Mouse (Mus musculus) intestine, postnatal 0 days (tissue): ENCODE results near the gene Ap2a1. TPM values are rescaled to one million over a fixed set of nuclear protein-coding genes. Genes with fewer than 3 reads are reported as not detected.

Source experiments
- ATAC-seq: fragments of 200-750 bp; cut with Nextera tagmentation; 2 replicates; pipeline ENCODE4 v1.8.0; 2017; ENCODE audit warnings: mild to moderate bottlenecking, moderate TSS enrichment, moderate library complexity
- H3K27ac ChIP-seq: fragments of 300-500 bp; sonication (generic); 2 replicates; pipeline ENCODE4 v1.5.1; 2014; ENCODE audit warnings: mild to moderate bottlenecking, low read depth, low read length, moderate library complexity
- H3K27me3 ChIP-seq: fragments of 300-500 bp; sonication (generic); replicated peaks from 2 replicates; pipeline ENCODE4 v1.6.1; 2014; ENCODE audit warnings: low read length, mixed read lengths; ENCODE audit not compliant: control insufficient read depth, insufficient read depth
- H3K36me3 ChIP-seq: fragments of 300-500 bp; sonication (generic); 2 replicates; pipeline ENCODE4 v1.6.1; 2014; ENCODE audit warnings: mild to moderate bottlenecking, moderate library complexity; ENCODE audit not compliant: control insufficient read depth, insufficient read depth
- H3K4me1 ChIP-seq: fragments of 300-500 bp; sonication (generic); replicated peaks from 2 replicates; pipeline ENCODE4 v1.6.1; 2014; ENCODE audit warnings: antibody characterized with exemption, low read length, mixed read lengths; ENCODE audit not compliant: control insufficient read depth, insufficient read depth
- H3K4me2 ChIP-seq: fragments of 300-500 bp; sonication (generic); replicated peaks from 2 replicates; pipeline ENCODE4 v1.6.1; 2014; ENCODE audit warnings: low read depth, mild to moderate bottlenecking, moderate library complexity
- H3K4me3 ChIP-seq: fragments of 300-500 bp; sonication (generic); 2 replicates; pipeline ENCODE4 v1.5.1; 2014; ENCODE audit warnings: low read depth, low read length
- H3K9ac ChIP-seq: fragments of 300-500 bp; sonication (generic); 2 replicates; pipeline ENCODE4 v1.6.1; 2014; ENCODE audit warnings: mild to moderate bottlenecking, low read depth, low read length
- H3K9me3 ChIP-seq: fragments of 300-500 bp; sonication (generic); 2 replicates; pipeline ENCODE4 v1.6.1; 2016; ENCODE audit warnings: mixed run types; ENCODE audit not compliant: control insufficient read depth
- CTCF ChIP-seq: sonication (generic); IDR thresholded peaks from 2 replicates; pipeline ENCODE4 v1.5.1; 2016; ENCODE audit warnings: low read depth, mild to moderate bottlenecking, control low read depth, antibody characterized with exemption, moderate library complexity
- WGBS: fragments of 180-500 bp; shearing (Covaris S2); extraction: QIAGEN DNeasy Blood & Tissue Kit; methylation state at CpG from one replicate; pipeline ENCODE4 v1.1.7; 2014; 5-methylcytosine and 5-hydroxymethylcytosine counted together
- polyA plus RNA-seq: library from polyadenylated mRNA; unstranded; fragments of >200 nt; fragmentation: Nextera tagmentation; extraction: Ambion mirVana; gene quantifications from 2 replicates; pipeline ENCODE4 v1.2.1, GENCODE M21; 2015

Gene Ap2a1
- 42.8 and 44.1 TPM in 2 replicates for polyA plus RNA-seq

GRCm38 (mm10) chr7:44929204-44930151 is at the start of gene Ap2a1:
Gene Ap2a1, minus strand, starts transcription at chr7:44929496.
- no peaks in the 10 kb centered on the region for H3K27me3 ChIP-seq
- peaks cover 11% of the 10 kb centered on the region; the same call in 1 of the 2 replicates for H3K36me3 ChIP-seq
- no peaks in the 10 kb centered on the region for H3K9me3 ChIP-seq
- peak; percentile 33 for TF ChIP-seq CTCF
- peaks cover 10% of the 10 kb centered on the region; the same call in 1 of the 2 replicates for H3K4me1 ChIP-seq
- H3K4me3 ChIP-seq = peak within 1 kb of the TSS; percentile 99
- H3K9ac ChIP-seq = peak within 1 kb of the TSS; percentile 88
- under 1% methylated on average over 84 of the region's 84 CpGs for WGBS
- ATAC-seq = peak; percentile 99
- peak within 1 kb of the TSS; percentile 73 for H3K4me2 ChIP-seq
- peak within 1 kb of the TSS; percentile 89 for H3K27ac ChIP-seq

DNA sequence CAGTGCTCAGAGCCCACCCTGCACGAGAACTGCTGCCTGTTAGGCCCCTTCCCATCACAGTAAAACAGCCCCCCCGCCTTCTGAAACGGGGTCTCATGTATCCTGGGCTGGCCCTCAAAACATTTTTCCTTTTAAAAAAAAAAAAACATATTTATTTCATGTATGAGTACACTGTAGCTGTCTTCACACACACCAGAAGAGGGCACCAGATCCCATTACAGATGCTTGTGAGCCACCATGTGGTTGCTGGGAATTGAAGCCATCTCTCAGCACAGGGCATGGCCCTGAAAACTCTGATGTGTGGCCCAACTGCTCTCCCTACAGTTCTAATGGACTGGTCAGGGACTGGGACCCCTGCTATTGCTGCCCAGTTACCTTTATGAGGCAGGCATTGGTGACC is 49.0 kb upstream of the Ap2a1 start:
- Histone ChIP-seq H3K4me2 (no peak overlapping the region), H3K27me3 (no peaks in the 10 kb centered on the region), H3K9ac (no peak overlapping the region), H3K9me3 (no peaks in the 10 kb centered on the region), H3K27ac (peak overlapping the region; percentile 30; the same call in 1 of the 2 replicates), H3K4me1 (no peaks in the 10 kb centered on the region), H3K4me3 (no peak overlapping the region), H3K36me3 (peaks cover 67% of the 10 kb centered on the region)
- WGBS = 93% methylated on average over 3 of the region's 3 CpGs
- ATAC-seq = no peak
- peak; percentile 18; the same call in 1 of the 2 replicates for TF ChIP-seq CTCF

- H3K9ac ChIP-seq = no peak overlapping the region
Observed at GRCm38 (mm10) chr7:44975117-44975419, 45.8 kb upstream of the Ap2a1 start.

DNA sequence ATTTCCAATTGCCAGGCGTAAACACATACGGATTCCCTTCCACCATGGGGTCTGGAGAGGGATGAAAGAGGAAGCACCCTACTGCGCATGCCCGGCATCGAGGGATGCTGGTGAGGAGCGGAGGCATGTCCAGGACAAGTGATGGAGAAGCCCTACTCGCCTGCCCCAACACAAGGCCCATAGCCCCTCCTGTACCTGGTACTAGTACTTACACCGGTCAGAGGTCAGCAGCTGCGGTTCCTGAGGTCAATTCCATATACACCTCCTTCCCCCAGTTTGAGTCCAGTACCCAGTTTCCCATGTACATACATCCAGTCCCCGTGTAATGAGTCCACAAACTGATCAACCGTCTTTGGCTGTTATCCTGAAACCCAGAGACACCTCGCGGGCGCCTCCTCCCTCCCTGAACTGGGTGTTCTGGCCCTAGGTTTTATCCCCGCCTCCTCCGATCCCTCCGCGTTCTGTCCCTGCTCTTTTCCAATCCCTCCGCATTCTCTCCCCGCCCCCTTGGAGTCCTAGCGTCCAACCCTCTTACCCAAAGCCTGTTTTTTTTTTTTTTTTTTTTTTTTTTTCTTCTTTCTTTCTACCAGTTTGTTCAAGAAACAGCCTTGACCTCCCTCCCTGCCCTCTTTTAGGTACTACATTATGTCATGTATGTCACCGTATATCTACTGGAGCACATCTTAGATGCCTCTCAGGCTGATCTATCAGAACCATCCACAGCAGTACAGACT is 45.3 kb upstream of the Ap2a1 start, which contains the start of gene Cpt1c:
TSS of gene Cpt1c (minus strand) at position 469 of the 734 bp plus-strand sequence.
- peaks cover 40% of the 10 kb centered on the region for H3K36me3 ChIP-seq
- peak; percentile 15; the same call in 1 of the 2 replicates for TF ChIP-seq CTCF
- 4% methylated on average over 22 of the region's 22 CpGs for WGBS
- no peaks in the 10 kb centered on the region for H3K9me3 ChIP-seq
- peak within 1 kb of the TSS; percentile 42 for H3K4me3 ChIP-seq
- ATAC-seq = no peak
- no peak within 1 kb of the TSS for H3K27ac ChIP-seq
- peaks cover 4% of the 10 kb centered on the region; the same call in 1 of the 2 replicates for H3K4me1 ChIP-seq
- H3K27me3 ChIP-seq = no peaks in the 10 kb centered on the region
- H3K4me2 ChIP-seq = peak within 1 kb of the TSS; percentile 63
- 0 out of 2 replicates have a peak within 1 kb of the TSS, but pooled peaks have one; percentile 26 for H3K9ac ChIP-seq

More at GRCm38 (mm10) chr7:44975117-44975419, 45.8 kb upstream of the Ap2a1 start:
- ATAC-seq = no peak
- Histone ChIP-seq H3K4me3 (no peak overlapping the region), H3K27ac (no peak overlapping the region), H3K9me3 (no peaks in the 10 kb centered on the region), H3K4me2 (peak overlapping the region; percentile 63; the same call in 1 of the 2 replicates), H3K4me1 (peaks cover 4% of the 10 kb centered on the region; the same call in 1 of the 2 replicates), H3K36me3 (peaks cover 45% of the 10 kb centered on the region), H3K27me3 (no peaks in the 10 kb centered on the region)
- WGBS = 18% methylated on average over 6 of the region's 6 CpGs
- TF ChIP-seq CTCF = no peak

- 48% methylated on average over 14 of the region's 14 CpGs for WGBS
- Histone ChIP-seq H3K4me2 (peak overlapping the region; percentile 63), H3K4me3 (peak overlapping the region; percentile 42), H3K9ac (no peak overlapping the region), H3K27me3 (no peaks in the 10 kb centered on the region), H3K36me3 (peaks cover 30% of the 10 kb centered on the region), H3K27ac (no peak overlapping the region), H3K9me3 (no peaks in the 10 kb centered on the region), H3K4me1 (peaks cover 4% of the 10 kb centered on the region; the same call in 1 of the 2 replicates)
- ATAC-seq = no peak
- no peak for TF ChIP-seq CTCF
Observed at GRCm38 (mm10) chr7:44973415-44974130, 44.3 kb upstream of the Ap2a1 start.
